Mouse (Mus musculus) right cerebral cortex, postnatal 14 days (tissue): Measurements from ENCODE around the gene Esrra.
"Not testable (repeated sequence)": the region's sequence is repeated elsewhere in the genome, so short reads cannot be mapped to it uniquely, and the experiment has no call there.

Experiments
- DNase-seq: peaks from one replicate; pipeline ENCODE4 v3.0.0; 2022

Esrra gene

GRCm38 (mm10) chr19:6895608-6896305, 25.9 kb downstream of the Esrra start:
- DNase-seq, result not testable (repeated sequence)

- DNase-seq, result no peak
These were observed 27.7 kb downstream of the Esrra start for GRCm38 (mm10) chr19:6893731-6894451.

GRCm38 (mm10) chr19:6892512-6892911, 29.1 kb downstream of the Esrra start:
- DNase-seq, result no peak

- no peak for DNase-seq
These were observed 43.6 kb downstream of the Esrra start for GRCm38 (mm10) chr19:6877965-6878364.

GRCm38 (mm10) chr19:6876799-6877198, 44.8 kb downstream of the Esrra start:
- no peak for DNase-seq

GRCm38 (mm10) chr19:6875834-6876233, 45.8 kb downstream of the Esrra start:
- DNase-seq, result no peak

- DNase-seq, result no peak
These were observed 47.4 kb downstream of the Esrra start for GRCm38 (mm10) chr19:6874257-6874656.

- DNase-seq, result no peak
These were observed 48.9 kb downstream of the Esrra start for GRCm38 (mm10) chr19:6872701-6873100.

GRCm38 (mm10) chr19:6871574-6872271, 49.9 kb downstream of the Esrra start:
- DNase-seq, result no peak

GRCm38 (mm10) chr19:6869355-6869754, 52.3 kb downstream of the Esrra start:
- no peak for DNase-seq

GRCm38 (mm10) chr19:6861451-6861850, 60.2 kb downstream of the Esrra start:
- no peak for DNase-seq
